Mouse (Mus musculus) liver, embryonic 14.5 days (tissue): Measurements from ENCODE around the gene Igdcc3.

ENCODE experiments used
- CTCF ChIP-seq: IDR thresholded peaks from 2 replicates; pipeline ENCODE4 v1.5.1; 2016; ENCODE audit warnings: antibody characterized with exemption, low read depth, control low read depth
- EP300 ChIP-seq: IDR thresholded peaks from 2 replicates; pipeline ENCODE4 v1.6.1; 2016; ENCODE audit warnings: antibody characterized with exemption, low read depth

DNA sequence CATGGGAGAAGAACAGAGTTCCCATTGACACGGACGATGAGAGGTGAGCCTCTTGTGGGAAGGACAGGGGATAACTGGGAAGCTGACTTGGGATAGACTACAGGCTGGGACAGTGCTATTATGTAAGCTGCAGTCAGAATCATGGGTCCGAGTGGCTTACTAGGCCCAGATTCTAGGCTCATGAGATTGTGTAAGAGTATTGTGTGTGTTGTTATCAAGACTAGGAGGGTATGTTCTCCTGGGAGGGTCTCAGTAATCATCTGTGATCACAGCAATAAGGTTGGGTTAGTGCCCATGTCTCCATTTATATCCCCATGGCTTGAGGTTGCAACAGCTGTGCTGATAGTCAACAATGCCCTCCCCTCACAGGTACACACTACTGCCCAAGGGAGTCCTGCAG, 36.5 kb downstream of the Igdcc3 start:
- TF ChIP-seq CTCF: no peak
- no peak for TF ChIP-seq EP300
